Mouse (Mus musculus) MEL (cell line): ENCODE measurements around the gene Lims1.
"Not testable (repeated sequence)": the region's sequence is repeated elsewhere in the genome, so short reads cannot be mapped to it uniquely, and the experiment has no call there.

Experiments
- BHLHE40 ChIP-seq: IDR thresholded peaks from 2 replicates; pipeline ENCODE4 v1.6.1; 2012; ENCODE audit warnings: low read depth, mild to moderate bottlenecking, inconsistent platforms, low read length, improper control_type of control experiment, borderline replicate concordance
- CTCF ChIP-seq, 3 experiments: IDR thresholded peaks in 2 of 3; conservative IDR thresholded peaks in 1 of 3; 2 replicates each; pipeline ENCODE4 v1.5.1; 2011 to 2012; ENCODE audit warnings: low read length in 3 of 3, low read depth in 2 of 3, mild to moderate bottlenecking in 2 of 3, improper control_type of control experiment in 1 of 3, inconsistent platforms in 1 of 3, mixed read lengths in 1 of 3, moderate library complexity in 1 of 3; ENCODE audit not compliant: control insufficient read depth in 1 of 3, insufficient read depth in 1 of 3, poor library complexity in 1 of 3, severe bottlenecking in 1 of 3
- MAFK ChIP-seq: IDR thresholded peaks from 2 replicates; pipeline ENCODE4 v1.6.1; 2011; ENCODE audit warnings: low read depth, mild to moderate bottlenecking, low read length, improper control_type of control experiment, borderline replicate concordance
- POLR2A ChIP-seq, 2 experiments: IDR thresholded peaks; 2 replicates each; pipeline ENCODE4 v1.6.1; 2011 to 2012; ENCODE audit warnings: low read length in 2 of 2, mild to moderate bottlenecking in 2 of 2, control low read depth in 1 of 2, improper control_type of control experiment in 1 of 2, low read depth in 1 of 2, moderate library complexity in 1 of 2; ENCODE audit not compliant: control insufficient read depth in 1 of 2, insufficient read depth in 1 of 2, poor library complexity in 1 of 2
- SMC3 ChIP-seq: IDR thresholded peaks from 2 replicates; pipeline ENCODE4 v1.6.1; 2011; ENCODE audit warnings: low read depth, low read length, improper control_type of control experiment
- TBP ChIP-seq: IDR thresholded peaks from 2 replicates; pipeline ENCODE4 v1.8.0; 2011; ENCODE audit warnings: low read depth, low read length, improper control_type of control experiment
- TCF12 ChIP-seq: IDR thresholded peaks from 2 replicates; pipeline ENCODE4 v1.6.1; 2014; ENCODE audit warnings: low read depth, mild to moderate bottlenecking, inconsistent platforms, low read length, improper control_type of control experiment, moderate library complexity
- USF1 ChIP-seq: IDR thresholded peaks from 2 replicates; pipeline ENCODE4 v1.6.1; 2014; ENCODE audit warnings: low read depth, mild to moderate bottlenecking, inconsistent platforms, low read length, improper control_type of control experiment, moderate library complexity
- ZC3H11A ChIP-seq: IDR thresholded peaks from 2 replicates; pipeline ENCODE4 v1.6.1; 2012; ENCODE audit warnings: low read depth, mild to moderate bottlenecking, inconsistent platforms, low read length, improper control_type of control experiment

GRCm38 (mm10) chr10:58337091-58337490 is 13.8 kb downstream of the Lims1 start:
- TF ChIP-seq ZC3H11A; CTCF (IDR thresholded peaks at IDR 0.05 in 2 of 3, conservative IDR thresholded peaks at IDR 0.05 in 1 of 3; ENCODE audit: control insufficient read depth in 1 of 3, insufficient read depth in 1 of 3, low read depth in 2 of 3, low read length in 3 of 3, poor library complexity in 1 of 3, severe bottlenecking in 1 of 3); TBP; TCF12; BHLHE40; USF1; SMC3; POLR2A (IDR thresholded peaks at IDR 0.05; ENCODE audit: control insufficient read depth in 1 of 2, insufficient read depth in 1 of 2, low read depth in 1 of 2, low read length in 2 of 2, poor library complexity in 1 of 2); MAFK: not testable (repeated sequence)
